Mouse (Mus musculus) urinary bladder, adult 2 months (tissue): Measurements from ENCODE around the gene Fat3. TPM values are rescaled to one million over a fixed set of nuclear protein-coding genes. Genes with fewer than 3 reads are reported as not detected.

Experiments
- DNase-seq: peaks from one replicate; pipeline ENCODE4 v3.0.0; 2022; ENCODE audit warnings: low spot score
- polyA plus RNA-seq: library from polyadenylated mRNA; depleted of rRNA; stranded (reverse); fragments of >200 nt; gene quantifications from 2 replicates; pipeline ENCODE4 v1.2.3, GENCODE M21; 2012

Gene Fat3
- polyA plus RNA-seq, 1 experiment, result 1.5 TPM

- DNase-seq, result no peak
These were observed 556.9 kb downstream of the Fat3 start for GRCm38 (mm10) chr9:15944182-15944581.

- no peak for DNase-seq
These were observed 557.5 kb downstream of the Fat3 start for GRCm38 (mm10) chr9:15943486-15944153.

GRCm38 (mm10) chr9:15941818-15942217 lies 559.3 kb downstream of the Fat3 start:
- DNase-seq, result no peak

- DNase-seq, result no peak
These were observed 560.0 kb downstream of the Fat3 start for GRCm38 (mm10) chr9:15940933-15941673.

- no peak for DNase-seq
These were observed 561.5 kb downstream of the Fat3 start for GRCm38 (mm10) chr9:15939594-15939993.

- no peak for DNase-seq
These were observed 563.1 kb downstream of the Fat3 start for GRCm38 (mm10) chr9:15937837-15938514.

- no peak for DNase-seq
These were observed 570.1 kb downstream of the Fat3 start for GRCm38 (mm10) chr9:15930928-15931443.

GRCm38 (mm10) chr9:15928331-15928730 lies 572.8 kb downstream of the Fat3 start:
- DNase-seq, result no peak

- no peak for DNase-seq
These were observed 573.6 kb downstream of the Fat3 start for GRCm38 (mm10) chr9:15927378-15928083.

GRCm38 (mm10) chr9:15925237-15925636 lies 575.8 kb downstream of the Fat3 start:
- DNase-seq, result no peak

GRCm38 (mm10) chr9:15920271-15920670 lies 580.8 kb downstream of the Fat3 start:
- no peak for DNase-seq

GRCm38 (mm10) chr9:15919373-15920005 lies 581.6 kb downstream of the Fat3 start:
- no peak for DNase-seq

GRCm38 (mm10) chr9:15916600-15916999 lies 584.5 kb downstream of the Fat3 start:
- no peak for DNase-seq

- DNase-seq, result no peak
These were observed 588.4 kb downstream of the Fat3 start for GRCm38 (mm10) chr9:15912735-15913134.

GRCm38 (mm10) chr9:15909397-15910113 lies 591.5 kb downstream of the Fat3 start:
- DNase-seq, result no peak

GRCm38 (mm10) chr9:15903948-15904750 lies 596.9 kb downstream of the Fat3 start:
- DNase-seq, result no peak

GRCm38 (mm10) chr9:15898112-15898511 lies 603.0 kb downstream of the Fat3 start:
- no peak for DNase-seq

GRCm38 (mm10) chr9:15886756-15887155 lies 614.3 kb downstream of the Fat3 start:
- DNase-seq, result no peak

GRCm38 (mm10) chr9:15880754-15881153 lies 620.3 kb downstream of the Fat3 start:
- no peak for DNase-seq

GRCm38 (mm10) chr9:15880160-15880603 lies 620.9 kb downstream of the Fat3 start:
- DNase-seq, result no peak
